Mouse (Mus musculus) stomach, embryonic 14.5 days (tissue): ENCODE results near the gene Amer3. TPM values are rescaled to one million over a fixed set of nuclear protein-coding genes. Genes with fewer than 3 reads are reported as not detected.
"Not testable (repeated sequence)": the region's sequence is repeated elsewhere in the genome, so short reads cannot be mapped to it uniquely, and the experiment has no call there.

Experiments
- ATAC-seq: fragments of 200-750 bp; cut with Nextera tagmentation; 2 replicates; pipeline ENCODE4 v1.8.0; 2017; ENCODE audit warnings: low read depth, moderate TSS enrichment; ENCODE audit not compliant: insufficient number of reproducible peaks, insufficient read depth, low FRiP score
- H3K27ac ChIP-seq: fragments of 300-500 bp; sonication (generic); 2 replicates; pipeline ENCODE4 v1.5.1; 2014; ENCODE audit warnings: mild to moderate bottlenecking, low read length, moderate library complexity, mixed read lengths
- H3K27me3 ChIP-seq: fragments of 300-500 bp; sonication (generic); 2 replicates; pipeline ENCODE4 v1.6.1; 2014; ENCODE audit warnings: low read length, control low read depth, mixed read lengths; ENCODE audit not compliant: control insufficient read depth, insufficient read depth
- H3K36me3 ChIP-seq: fragments of 300-500 bp; sonication (generic); 2 replicates; pipeline ENCODE4 v1.6.1; 2014; ENCODE audit warnings: mild to moderate bottlenecking, control low read depth, low read length, moderate library complexity, mixed read lengths; ENCODE audit not compliant: control insufficient read depth, insufficient read depth
- H3K4me1 ChIP-seq: fragments of 300-500 bp; sonication (generic); 2 replicates; pipeline ENCODE4 v1.6.1; 2014; ENCODE audit warnings: low read length, control low read depth, mixed read lengths; ENCODE audit not compliant: control insufficient read depth, insufficient read depth
- H3K4me2 ChIP-seq: fragments of 300-500 bp; sonication (generic); replicated peaks from 2 replicates; pipeline ENCODE4 v1.6.1; 2014; ENCODE audit warnings: low read depth, low read length, control low read depth
- H3K4me3 ChIP-seq: fragments of 300-500 bp; sonication (generic); 2 replicates; pipeline ENCODE4 v1.5.1; 2014; ENCODE audit warnings: low read depth, low read length, control low read depth
- H3K9ac ChIP-seq: fragments of 300-500 bp; sonication (generic); replicated peaks from 2 replicates; pipeline ENCODE4 v1.6.1; 2014; ENCODE audit warnings: low read depth, mild to moderate bottlenecking, control low read depth, low read length, moderate library complexity, mixed read lengths
- H3K9me3 ChIP-seq: fragments of 300-500 bp; sonication (generic); 2 replicates; pipeline ENCODE4 v1.6.1; 2016; ENCODE audit warnings: low read depth, low read length, control low read depth; ENCODE audit not compliant: control insufficient read depth
- WGBS: fragments of 180-500 bp; shearing (Covaris S2); extraction: QIAGEN DNeasy Blood & Tissue Kit; methylation state at CpG from one replicate; pipeline ENCODE4 v1.1.7; 2014; 5-methylcytosine and 5-hydroxymethylcytosine counted together
- polyA plus RNA-seq: library from polyadenylated mRNA; unstranded; fragments of >200 nt; fragmentation: Nextera tagmentation; extraction: Ambion mirVana; gene quantifications from 2 replicates; pipeline ENCODE4 v1.2.1, GENCODE M21; 2014

The Amer3 gene
- polyA plus RNA-seq, 1 experiment from 2014 or later, result 1.2 TPM

- not testable (repeated sequence) for H3K4me2 ChIP-seq, H3K4me1 ChIP-seq
- WGBS, result 85% methylated on average over 5 of the region's 5 CpGs
Observed at GRCm38 (mm10) chr1:34620761-34621160, 41.3 kb downstream of the Amer3 start.

GRCm38 (mm10) chr1:34635711-34636110 is 56.3 kb downstream of the Amer3 start:
- Histone ChIP-seq H3K36me3 (no peaks in the 10 kb centered on the region), H3K27ac (no peak overlapping the region), H3K27me3 (no peaks in the 10 kb centered on the region), H3K4me3 (no peak overlapping the region), H3K9me3 (no peaks in the 10 kb centered on the region), H3K4me2 (no peak overlapping the region), H3K9ac (no peak overlapping the region), H3K4me1 (no peaks in the 10 kb centered on the region)
- 81% methylated on average over 18 of the region's 18 CpGs for WGBS
- ATAC-seq, result no peak

More at GRCm38 (mm10) chr1:34620761-34621160, 41.3 kb downstream of the Amer3 start:
- H3K27me3 ChIP-seq, H3K9ac ChIP-seq, H3K36me3 ChIP-seq, H3K27ac ChIP-seq, ATAC-seq, H3K4me3 ChIP-seq, H3K9me3 ChIP-seq: not testable (repeated sequence)

Other genes with a start within 250 kb of the Amer3 start
- 50.4 TPM in 2 replicates for gene Ccdc115, start 140.0 kb upstream of the Amer3 start, polyA plus RNA-seq
- gene Imp4, start 139.8 kb upstream of the Amer3 start, polyA plus RNA-seq, result 74.8 and 83.4 TPM in 2 replicates
- 18.7 and 19.2 TPM in 2 replicates for gene Ptpn18, start 119.9 kb upstream of the Amer3 start, polyA plus RNA-seq
- gene Prss39, start 81.2 kb upstream of the Amer3 start, polyA plus RNA-seq, result not detected in 2 replicates
- 1.3 and 2.3 TPM in 2 replicates for gene Cfc1, start 44.0 kb upstream of the Amer3 start, polyA plus RNA-seq
- gene Prss40, start 18.7 kb upstream of the Amer3 start, polyA plus RNA-seq, result not detected in 2 replicates